Mouse (Mus musculus): ENCODE data around the gene Ncoa7.

GRCm38 (mm10) chr10:30745238-30745974, 57.7 kb downstream of the Ncoa7 start:
- TF ChIP-seq POLR2A (IDR thresholded peaks at IDR 0.05; ENCODE audit: borderline replicate concordance, insufficient read depth, low read length) (no peak), CTCF (IDR thresholded peaks at IDR 0.05; ENCODE audit: borderline replicate concordance, insufficient read depth, low read depth, low read length) (no peak)
